Mouse (Mus musculus) midbrain, embryonic 10.5 days (tissue): ENCODE measurements at regions not wholly inside any gene's neighbourhood (a gene's known extent, or its start where the extent isn't known, plus 50 kb on each side); places are given as distances from the start of the nearest gene placed in this dataset.
A peak's percentile ranks its signal among the peaks of the same experiment; 100 is the strongest.

Experiments used
- DNase-seq: peaks from one replicate; pipeline ENCODE4 v3.0.0-alpha.2; 2017; ENCODE audit warnings: low spot score
- H3K27ac ChIP-seq: fragments of 300-500 bp; sonication (generic); replicated peaks from 2 replicates; pipeline ENCODE4 v1.5.1; 2016; ENCODE audit warnings: mild to moderate bottlenecking
- H3K27me3 ChIP-seq: fragments of 300-500 bp; sonication (generic); 2 replicates; pipeline ENCODE4 v1.6.1; 2016; ENCODE audit warnings: low read depth, mild to moderate bottlenecking; ENCODE audit not compliant: poor library complexity, severe bottlenecking
- H3K36me3 ChIP-seq: fragments of 300-500 bp; sonication (generic); 2 replicates; pipeline ENCODE4 v1.6.1; 2016; ENCODE audit warnings: mild to moderate bottlenecking, moderate library complexity
- H3K4me1 ChIP-seq: fragments of 300-500 bp; sonication (generic); 2 replicates; pipeline ENCODE4 v1.6.1; 2016
- H3K4me3 ChIP-seq: fragments of 300-500 bp; sonication (generic); 2 replicates; pipeline ENCODE4 v1.5.1; 2016; ENCODE audit warnings: mild to moderate bottlenecking, moderate library complexity
- H3K9me3 ChIP-seq: fragments of 300-500 bp; sonication (generic); replicated peaks from 2 replicates; pipeline ENCODE4 v1.6.1; 2016; ENCODE audit warnings: mild to moderate bottlenecking
- WGBS: fragments of 180-500 bp; shearing (Covaris S2); methylation state at CpG from one replicate; pipeline ENCODE4 v1.1.7; 2016; 5-methylcytosine and 5-hydroxymethylcytosine counted together

DNA sequence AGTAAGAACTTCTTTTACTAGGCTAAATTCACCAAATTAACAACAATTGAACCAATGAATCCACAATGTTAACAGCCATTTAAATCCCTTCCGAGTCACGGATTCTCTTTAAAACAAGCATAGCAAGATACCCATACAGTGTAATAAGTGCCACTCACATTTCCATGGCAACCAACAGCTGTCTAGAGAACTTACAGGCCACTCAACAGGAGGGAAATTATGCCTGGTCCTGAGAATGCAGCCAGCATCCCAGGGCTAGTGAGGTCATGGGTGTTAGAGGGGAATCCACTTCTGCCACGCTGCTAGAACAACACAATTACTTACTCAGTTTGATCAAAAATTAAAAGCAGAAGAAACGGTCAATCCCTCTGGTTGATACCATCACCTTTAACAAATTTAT is 296.7 kb downstream of the Klf6 start:
- DNase-seq, result peak; percentile 33
- 17% methylated on average over 4 of the region's 4 CpGs for WGBS
- Histone ChIP-seq H3K4me3 (no peak overlapping the region), H3K36me3 (no peaks in the 10 kb centered on the region), H3K27ac (no peak overlapping the region), H3K9me3 (no peaks in the 10 kb centered on the region), H3K27me3 (no peaks in the 10 kb centered on the region), H3K4me1 (peaks cover 30% of the 10 kb centered on the region)

DNA sequence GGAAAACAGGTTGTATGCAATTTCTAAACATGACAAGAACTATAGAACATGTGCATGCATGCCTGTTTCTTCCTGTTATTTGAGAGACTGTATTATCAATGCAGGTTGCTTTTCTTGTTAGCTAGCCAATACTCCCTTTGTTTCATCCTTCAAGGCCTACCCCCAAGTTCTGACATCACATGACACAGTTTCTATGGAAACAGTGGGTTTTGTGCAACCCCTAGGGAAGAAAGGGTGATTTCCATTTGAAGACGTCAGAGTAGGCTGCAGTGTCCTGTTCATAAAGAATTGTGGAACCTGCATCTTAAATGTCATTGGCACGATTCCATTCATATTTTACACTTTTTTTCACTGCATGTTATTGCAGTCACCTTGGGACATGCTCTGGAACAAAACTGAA is 298.1 kb downstream of the Klf6 start:
- H3K27me3 ChIP-seq, result no peaks in the 10 kb centered on the region
- 35% methylated on average over 2 of the region's 2 CpGs for WGBS
- no peak for DNase-seq
- no peak overlapping the region for H3K4me3 ChIP-seq
- H3K36me3 ChIP-seq, result no peaks in the 10 kb centered on the region
- peaks cover 30% of the 10 kb centered on the region for H3K4me1 ChIP-seq
- H3K27ac ChIP-seq, result 0 out of 2 replicates have a peak overlapping the region, but pooled peaks have one; percentile 47
- H3K9me3 ChIP-seq, result no peaks in the 10 kb centered on the region

DNA sequence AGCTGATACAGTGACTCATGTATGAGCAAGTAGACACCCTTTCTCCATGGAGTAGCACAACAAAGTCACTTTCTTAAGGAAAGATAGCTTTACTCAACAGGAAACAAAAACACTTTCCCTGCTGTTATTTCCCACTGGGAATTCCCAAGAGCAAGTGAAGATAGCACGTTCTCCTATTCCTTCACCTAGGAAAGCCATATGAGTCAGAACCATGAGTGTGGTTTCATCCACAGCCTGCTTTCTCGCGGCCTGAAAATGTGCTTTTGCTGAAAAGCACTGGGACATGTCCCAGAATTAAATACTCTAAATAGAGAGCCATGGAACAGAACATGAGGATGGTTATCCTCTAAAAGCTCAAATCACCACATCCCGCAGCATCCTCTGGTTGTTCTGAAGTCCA is 304.6 kb downstream of the Klf6 start:
- DNase-seq, result no peak
- WGBS, result 86% methylated on average over 4 of the region's 4 CpGs
- Histone ChIP-seq H3K9me3 (no peaks in the 10 kb centered on the region), H3K4me3 (no peak overlapping the region), H3K27me3 (no peaks in the 10 kb centered on the region), H3K4me1 (no peaks in the 10 kb centered on the region), H3K27ac (no peak overlapping the region), H3K36me3 (no peaks in the 10 kb centered on the region)

DNA sequence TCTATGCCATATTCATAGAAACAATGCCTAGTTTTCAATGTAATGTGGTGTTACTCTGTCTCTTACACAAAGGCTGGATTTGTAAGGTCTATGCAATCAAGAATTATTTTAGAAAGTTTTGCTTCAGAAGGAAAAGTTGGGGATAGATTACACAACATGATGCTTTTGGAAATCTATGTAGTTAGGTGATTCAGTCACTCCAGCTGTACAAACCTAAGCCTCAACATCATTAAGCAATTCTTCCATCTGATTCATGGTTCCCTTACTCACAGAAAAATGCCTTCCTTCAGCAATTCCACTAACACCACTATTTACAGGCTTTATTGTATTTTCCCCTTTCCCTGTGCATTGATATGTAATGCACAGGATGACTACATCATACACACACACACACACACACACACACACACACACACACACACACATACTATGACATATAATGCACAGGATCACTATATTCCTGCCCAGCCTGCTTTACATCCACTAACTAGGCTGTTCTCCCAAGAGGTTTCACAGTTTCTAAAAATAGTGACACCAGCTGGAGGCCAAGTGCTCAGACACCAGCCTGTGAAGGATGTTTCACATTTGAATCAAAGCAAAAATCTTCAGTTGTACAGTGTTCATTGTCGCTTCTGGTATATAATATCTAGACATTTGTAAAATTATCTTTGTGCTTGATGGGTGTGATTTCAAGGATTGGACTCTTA is 305.9 kb downstream of the Klf6 start:
- H3K27ac ChIP-seq, result no peak overlapping the region
- H3K4me1 ChIP-seq, result no peaks in the 10 kb centered on the region
- H3K4me3 ChIP-seq, result no peak overlapping the region
- H3K9me3 ChIP-seq, result no peaks in the 10 kb centered on the region
- no peak for DNase-seq
- no peaks in the 10 kb centered on the region for H3K27me3 ChIP-seq
- 98% methylated on average over 1 of the region's 1 CpGs for WGBS
- no peaks in the 10 kb centered on the region for H3K36me3 ChIP-seq

DNA sequence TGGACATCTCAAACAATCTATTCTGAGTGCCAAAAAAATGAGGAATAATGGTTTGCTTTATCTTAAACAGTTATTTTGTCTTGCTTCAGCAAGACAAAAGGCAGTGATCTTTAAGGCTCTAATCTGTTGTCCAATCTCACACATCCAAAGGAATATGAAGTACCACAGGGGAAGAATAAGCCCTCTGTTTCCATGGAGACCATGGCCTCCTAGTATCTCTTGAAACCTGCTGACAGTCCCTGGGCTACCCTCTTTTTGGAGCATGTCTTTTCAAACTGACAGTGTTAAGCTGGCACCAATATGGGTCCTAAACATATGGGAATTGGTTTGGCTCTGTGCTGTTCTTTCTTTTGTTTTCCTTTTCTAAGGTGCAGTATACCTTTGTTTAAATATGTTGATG is 311.8 kb downstream of the Klf6 start:
- H3K27ac ChIP-seq, result no peak overlapping the region
- H3K4me1 ChIP-seq, result no peaks in the 10 kb centered on the region; the same call in 1 of the 2 replicates
- H3K36me3 ChIP-seq, result no peaks in the 10 kb centered on the region
- H3K4me3 ChIP-seq, result no peak overlapping the region
- H3K27me3 ChIP-seq, result no peaks in the 10 kb centered on the region
- no peak for DNase-seq
- no peaks in the 10 kb centered on the region for H3K9me3 ChIP-seq

DNA sequence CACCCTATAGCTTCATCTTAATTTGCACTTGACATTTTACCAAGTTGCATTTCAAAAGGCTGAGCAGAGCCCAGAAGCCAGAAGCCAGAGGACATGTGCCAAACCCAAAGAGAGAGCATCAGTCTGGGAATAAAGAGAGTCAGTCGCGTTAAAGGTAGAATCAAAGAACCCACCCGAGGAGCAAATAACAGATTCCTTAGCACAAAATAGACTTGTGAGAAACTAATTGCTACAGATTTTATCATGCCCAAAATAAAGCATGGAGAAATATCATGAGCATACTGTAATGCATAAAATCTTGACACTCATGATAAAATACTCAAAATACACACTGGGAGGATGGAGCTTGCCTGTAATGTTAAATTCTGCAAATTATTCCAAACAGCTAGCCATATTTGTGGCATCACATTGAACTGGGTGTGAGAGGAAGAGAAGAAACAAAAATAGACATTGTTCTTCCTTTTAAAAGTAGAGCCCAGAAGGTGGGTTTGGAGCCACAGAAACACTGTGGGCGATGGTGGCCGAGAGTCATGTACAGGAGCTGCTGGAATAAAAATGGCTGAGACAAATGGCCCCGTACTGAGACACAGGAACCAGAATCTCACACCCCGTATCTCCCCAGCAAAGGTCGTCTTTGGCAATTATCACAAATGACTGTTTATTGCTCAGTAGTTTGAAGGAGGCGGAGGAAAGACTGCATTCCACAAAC is 317.2 kb downstream of the Klf6 start:
- H3K9me3 ChIP-seq, result no peaks in the 10 kb centered on the region
- no peaks in the 10 kb centered on the region for H3K27me3 ChIP-seq
- H3K27ac ChIP-seq, result no peak overlapping the region
- H3K4me3 ChIP-seq, result no peak overlapping the region
- H3K36me3 ChIP-seq, result no peaks in the 10 kb centered on the region
- no peak for DNase-seq
- WGBS, result 81% methylated on average over 9 of the region's 9 CpGs
- H3K4me1 ChIP-seq, result peaks cover 5% of the 10 kb centered on the region; the same call in 1 of the 2 replicates

DNA sequence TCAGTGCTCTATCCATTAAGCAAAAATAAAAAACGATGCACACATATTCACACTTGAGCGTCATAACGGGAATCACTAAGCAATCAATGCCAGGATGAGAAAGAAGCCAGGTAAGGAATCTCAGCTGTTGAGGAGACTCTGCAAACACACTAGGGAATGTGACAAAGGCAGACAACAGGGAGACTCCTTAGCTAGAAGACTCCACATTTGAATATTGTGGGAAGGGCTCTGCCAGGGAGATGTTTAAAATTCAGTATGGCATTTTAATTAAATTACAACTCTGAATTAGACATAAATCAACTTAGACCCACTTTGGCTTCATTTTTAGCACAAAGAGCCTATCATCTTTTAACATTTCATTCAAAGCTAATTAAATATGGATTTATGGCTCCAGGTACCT is 327.9 kb downstream of the Klf6 start:
- DNase-seq, result no peak
- peaks cover 26% of the 10 kb centered on the region for H3K4me1 ChIP-seq
- WGBS, result 79% methylated on average over 3 of the region's 3 CpGs

DNA sequence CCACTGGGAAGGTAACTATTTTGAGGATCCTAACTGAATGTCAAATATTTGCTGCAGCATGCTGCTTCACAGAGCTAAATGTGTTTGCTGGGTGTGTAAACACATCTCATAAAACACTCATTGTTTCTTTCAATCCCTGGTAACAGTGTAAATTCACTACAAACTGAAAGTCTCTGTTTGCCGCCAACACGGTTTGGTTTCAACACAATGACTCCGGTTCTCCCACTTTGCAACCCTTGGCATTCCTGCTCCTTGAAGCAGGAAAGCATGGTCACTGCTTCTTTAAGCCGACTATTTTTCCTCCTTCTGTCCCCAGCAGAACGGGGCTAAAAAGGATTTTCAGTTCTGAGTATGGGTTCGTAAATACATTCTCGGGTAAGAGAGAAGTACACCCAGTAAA is 328.3 kb downstream of the Klf6 start:
- Histone ChIP-seq H3K4me3 (no peak overlapping the region), H3K9me3 (no peaks in the 10 kb centered on the region), H3K4me1 (peaks cover 30% of the 10 kb centered on the region), H3K27me3 (no peaks in the 10 kb centered on the region; the same call in 1 of the 2 replicates), H3K36me3 (no peaks in the 10 kb centered on the region), H3K27ac (no peak overlapping the region)
- 40% methylated on average over 7 of the region's 7 CpGs for WGBS
- DNase-seq, result no peak

More for the DNA sequence above, 327.9 kb downstream of the Klf6 start:
- H3K27ac ChIP-seq, result no peak overlapping the region
- no peaks in the 10 kb centered on the region for H3K36me3 ChIP-seq
- H3K9me3 ChIP-seq, result no peaks in the 10 kb centered on the region
- H3K27me3 ChIP-seq, result no peaks in the 10 kb centered on the region; the same call in 1 of the 2 replicates
- no peak overlapping the region for H3K4me3 ChIP-seq

DNA sequence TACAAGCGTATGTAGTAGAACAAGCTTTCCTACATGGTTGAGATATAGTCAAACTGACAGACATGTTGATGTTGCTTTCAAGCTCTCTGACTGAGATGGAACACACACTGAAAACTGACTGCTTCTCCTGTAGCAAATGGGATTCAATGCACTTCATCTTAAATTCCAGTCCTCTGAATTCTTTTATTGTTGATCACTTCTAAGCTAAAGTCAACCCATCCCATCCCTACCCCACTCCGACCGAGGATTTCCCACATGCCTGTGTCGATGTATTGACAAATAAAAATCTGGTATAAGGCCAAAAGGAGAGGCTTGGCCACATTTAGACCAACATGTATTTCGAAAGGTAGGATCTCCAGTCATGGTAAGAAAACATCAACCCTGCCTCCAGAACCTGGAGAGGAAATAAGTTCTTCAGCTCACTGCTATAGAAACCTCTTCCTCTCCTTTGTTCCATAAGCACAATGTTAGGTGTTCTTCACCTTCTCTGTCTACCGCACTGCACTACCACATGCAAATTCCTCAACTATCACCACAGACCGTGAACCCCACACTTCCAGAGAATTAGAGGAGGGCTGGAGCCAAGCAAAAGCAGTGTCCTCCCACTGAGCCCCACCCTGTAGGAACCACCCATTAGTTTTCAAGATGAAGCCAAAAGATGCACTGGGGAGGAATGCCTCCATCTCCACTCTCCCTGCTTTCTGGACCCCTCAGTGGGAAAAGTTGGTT is 330.1 kb downstream of the Klf6 start:
- Histone ChIP-seq H3K4me1 (peaks cover 32% of the 10 kb centered on the region), H3K36me3 (no peaks in the 10 kb centered on the region), H3K27ac (no peak overlapping the region), H3K4me3 (no peak overlapping the region), H3K9me3 (no peaks in the 10 kb centered on the region), H3K27me3 (no peaks in the 10 kb centered on the region; the same call in 1 of the 2 replicates)
- WGBS, result 87% methylated on average over 7 of the region's 7 CpGs
- no peak for DNase-seq

DNA sequence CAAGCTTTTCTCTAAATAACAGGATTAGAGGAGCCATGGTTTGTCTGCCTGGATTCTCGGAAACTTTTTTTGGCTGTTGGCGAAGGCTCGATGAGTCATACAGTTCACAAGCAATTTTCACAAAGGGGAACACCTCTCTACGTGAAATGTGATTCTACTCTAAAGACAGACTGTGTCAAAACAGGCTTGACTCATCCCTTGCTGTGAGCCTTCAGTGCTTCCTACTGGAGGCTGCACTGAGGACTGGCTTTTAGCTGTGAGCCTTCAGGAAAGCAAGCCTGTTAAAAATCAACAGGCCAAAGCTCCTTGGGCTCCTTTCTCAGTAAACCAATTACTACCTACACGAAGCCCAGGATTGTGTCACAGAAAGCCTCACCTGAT is 330.6 kb downstream of the Klf6 start:
- no peak for DNase-seq
- peaks cover 32% of the 10 kb centered on the region for H3K4me1 ChIP-seq
- H3K27me3 ChIP-seq, result no peaks in the 10 kb centered on the region; the same call in 1 of the 2 replicates
- H3K36me3 ChIP-seq, result no peaks in the 10 kb centered on the region
- WGBS, result 34% methylated on average over 5 of the region's 5 CpGs
- H3K27ac ChIP-seq, result no peak overlapping the region
- no peaks in the 10 kb centered on the region for H3K9me3 ChIP-seq
- no peak overlapping the region for H3K4me3 ChIP-seq

DNA sequence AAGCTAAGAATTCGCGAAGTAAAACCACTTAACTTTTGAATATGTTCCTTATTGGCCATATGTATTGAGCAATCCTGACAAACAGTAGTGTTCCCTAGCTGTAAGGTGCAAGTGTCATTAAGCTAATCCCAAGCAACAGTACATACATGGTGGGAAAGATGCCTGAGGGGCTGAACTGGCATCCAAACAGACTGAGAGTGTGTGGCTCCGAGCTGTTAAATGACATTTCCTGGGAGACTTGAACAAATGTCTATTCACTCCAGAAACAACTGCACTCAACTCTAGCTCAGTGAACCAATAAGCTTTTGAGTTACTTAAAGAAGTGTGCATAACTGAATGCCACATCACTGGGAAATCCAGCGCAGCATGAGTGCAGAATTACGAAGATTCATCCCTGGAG is 335.4 kb downstream of the Klf6 start:
- WGBS, result 86% methylated on average over 5 of the region's 5 CpGs
- Histone ChIP-seq H3K4me3 (no peak overlapping the region), H3K27ac (no peak overlapping the region), H3K4me1 (peaks cover 22% of the 10 kb centered on the region), H3K27me3 (no peaks in the 10 kb centered on the region; the same call in 1 of the 2 replicates), H3K9me3 (no peaks in the 10 kb centered on the region; the same call in 1 of the 2 replicates), H3K36me3 (no peaks in the 10 kb centered on the region)
- DNase-seq, result no peak

DNA sequence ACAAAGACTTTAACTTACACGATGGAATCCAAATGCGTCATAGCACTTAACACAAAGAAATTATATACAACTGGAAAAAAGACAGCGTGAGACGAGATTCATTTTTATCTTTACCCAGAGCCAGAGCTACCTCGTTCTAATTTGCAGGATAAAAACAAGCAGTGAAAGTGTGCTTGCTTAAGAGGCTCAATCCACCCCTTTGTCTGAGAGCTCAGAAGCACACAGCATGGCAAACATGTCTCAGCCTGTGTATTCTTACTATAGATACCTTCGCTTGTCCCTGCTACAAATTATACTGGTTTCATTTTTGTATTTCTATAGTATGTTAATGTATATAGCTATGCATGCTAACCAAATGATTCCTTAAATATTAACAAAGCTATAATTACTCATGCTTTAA is 337.8 kb downstream of the Klf6 start:
- DNase-seq, result no peak
- Histone ChIP-seq H3K4me1 (peaks cover 7% of the 10 kb centered on the region), H3K27ac (no peak overlapping the region), H3K36me3 (no peaks in the 10 kb centered on the region), H3K9me3 (no peaks in the 10 kb centered on the region; the same call in 1 of the 2 replicates), H3K27me3 (no peaks in the 10 kb centered on the region), H3K4me3 (no peak overlapping the region)
- 83% methylated on average over 6 of the region's 6 CpGs for WGBS

DNA sequence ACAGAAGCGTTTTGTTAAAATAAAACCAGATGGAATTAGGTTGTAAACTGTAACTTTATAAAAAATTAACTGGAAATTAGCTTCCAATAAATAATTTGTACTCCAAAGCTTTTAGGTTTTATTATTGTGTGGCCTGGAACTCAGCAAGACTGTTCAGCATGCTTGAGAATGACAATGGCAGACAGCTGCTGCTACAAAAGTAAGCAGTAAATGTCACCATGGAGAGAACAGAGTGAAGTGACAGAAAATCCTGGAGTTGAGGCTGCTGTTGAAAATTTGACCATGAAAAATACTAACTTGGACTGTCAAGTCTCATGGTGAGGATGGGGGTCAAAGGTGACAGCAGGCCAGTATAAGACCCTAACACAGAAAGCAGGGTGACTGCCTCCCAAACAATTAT is 340.2 kb downstream of the Klf6 start:
- Histone ChIP-seq H3K9me3 (no peaks in the 10 kb centered on the region; the same call in 1 of the 2 replicates), H3K36me3 (no peaks in the 10 kb centered on the region), H3K4me3 (no peak overlapping the region), H3K27me3 (no peaks in the 10 kb centered on the region), H3K27ac (no peak overlapping the region), H3K4me1 (no peaks in the 10 kb centered on the region; the same call in 1 of the 2 replicates)
- no peak for DNase-seq
- WGBS, result 83% methylated on average over 1 of the region's 1 CpGs
